Mouse (Mus musculus): Measurements from ENCODE around the gene Gm4792.

The Gm4792 gene

DNA sequence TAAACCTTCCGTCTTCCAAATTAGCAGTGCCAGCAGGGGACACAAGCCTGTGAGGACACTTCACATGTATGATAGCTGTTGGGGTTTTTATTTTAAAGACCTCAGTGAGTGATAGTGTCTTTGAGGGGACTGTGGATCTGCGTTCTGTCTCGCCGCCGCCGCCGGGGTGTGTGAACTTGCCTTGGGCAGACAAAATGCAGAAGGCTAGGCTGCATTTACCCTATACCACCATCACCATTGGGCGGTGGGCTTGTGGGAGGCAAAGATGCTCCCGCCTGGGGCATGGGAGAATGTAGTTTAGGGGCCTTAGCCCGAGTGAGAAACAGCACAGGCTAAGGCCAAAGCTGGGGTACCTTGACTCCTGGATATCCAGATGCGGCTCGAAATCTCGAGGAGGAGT is 35.9 kb downstream of the Gm4792 start:
- H3K4me1 ChIP-seq (replicated peaks; ENCODE audit: low read depth, low read length), result peaks cover 14% of the 10 kb centered on the region
- no peaks in the 10 kb centered on the region for H3K9me3 ChIP-seq (ENCODE audit: low read length)
- H3K36me3 ChIP-seq (ENCODE audit: insufficient read depth, low read length), result no peaks in the 10 kb centered on the region
- H3K4me3 ChIP-seq (replicated peaks; ENCODE audit: low read length), result peak overlapping the region; percentile 70
- no peaks in the 10 kb centered on the region for H3K27me3 ChIP-seq (ENCODE audit: insufficient read depth, low read length)
- TF ChIP-seq POU5F1 (IDR thresholded peaks at IDR 0.05; ENCODE audit: borderline replicate concordance, low read length) (no peak), CTCF (conservative IDR thresholded peaks at IDR 0.05; ENCODE audit: low read length) (no peak)

DNA sequence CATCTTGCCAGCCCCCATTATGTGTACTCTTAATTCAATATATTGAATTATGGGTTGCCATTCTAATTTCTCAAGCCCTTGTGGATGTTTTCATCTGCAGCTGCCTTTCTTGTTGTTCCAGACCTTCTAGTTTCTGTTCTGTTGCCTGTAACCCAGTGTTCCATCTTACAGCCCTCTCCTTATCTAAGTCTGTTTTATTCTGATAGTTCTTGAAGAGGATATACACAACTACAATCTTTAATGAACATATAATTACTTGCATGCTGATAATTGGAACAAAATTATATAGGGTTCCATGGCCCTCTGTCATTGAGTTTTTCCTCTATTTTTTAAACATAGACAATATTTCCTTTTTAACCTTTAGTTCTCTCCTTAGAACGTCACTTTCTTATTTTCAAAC is 38.0 kb downstream of the Gm4792 start:
- no peaks in the 10 kb centered on the region for H3K36me3 ChIP-seq (ENCODE audit: insufficient read depth, low read length)
- H3K27me3 ChIP-seq (ENCODE audit: insufficient read depth, low read length), result no peaks in the 10 kb centered on the region
- TF ChIP-seq CTCF (conservative IDR thresholded peaks at IDR 0.05; ENCODE audit: low read length), result no peak
- TF ChIP-seq POU5F1 (IDR thresholded peaks at IDR 0.05; ENCODE audit: borderline replicate concordance, low read length), result no peak
- no peak for TF ChIP-seq NANOG (IDR thresholded peaks at IDR 0.05; ENCODE audit: borderline replicate concordance, low read length)

DNA sequence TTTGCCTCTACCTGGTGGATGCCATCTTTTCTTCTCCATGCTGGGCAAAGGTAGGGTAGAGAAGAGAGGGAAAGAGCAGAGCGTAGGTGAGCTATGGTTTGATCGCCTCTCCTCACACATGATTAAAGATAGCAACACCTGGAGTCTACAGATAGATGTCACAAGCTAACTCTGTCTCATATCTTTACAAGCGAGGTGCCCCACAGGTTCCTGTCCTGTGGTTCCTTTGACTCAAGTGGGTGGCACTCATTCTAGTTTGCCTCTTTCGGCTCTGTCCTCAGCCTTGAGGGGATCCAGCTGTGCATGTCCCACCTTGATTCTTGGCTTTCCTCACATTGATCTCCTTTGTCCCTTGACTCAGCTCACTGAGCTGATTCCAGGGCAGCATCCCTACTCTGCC is 42.0 kb downstream of the Gm4792 start:
- TF ChIP-seq CTCF (conservative IDR thresholded peaks at IDR 0.05; ENCODE audit: low read length), result no peak
- no peak for TF ChIP-seq NANOG (IDR thresholded peaks at IDR 0.05; ENCODE audit: borderline replicate concordance, low read length)
- no peak for TF ChIP-seq POU5F1 (IDR thresholded peaks at IDR 0.05; ENCODE audit: borderline replicate concordance, low read length)
- no peaks in the 10 kb centered on the region for H3K27me3 ChIP-seq (ENCODE audit: insufficient read depth, low read length)

More for the DNA sequence above, 38.0 kb downstream of the Gm4792 start:
- H3K4me3 ChIP-seq (replicated peaks; ENCODE audit: low read length), result no peak overlapping the region
- no peaks in the 10 kb centered on the region for H3K9me3 ChIP-seq (ENCODE audit: low read length)
- H3K4me1 ChIP-seq (replicated peaks; ENCODE audit: low read depth, low read length), result peaks cover 14% of the 10 kb centered on the region

DNA sequence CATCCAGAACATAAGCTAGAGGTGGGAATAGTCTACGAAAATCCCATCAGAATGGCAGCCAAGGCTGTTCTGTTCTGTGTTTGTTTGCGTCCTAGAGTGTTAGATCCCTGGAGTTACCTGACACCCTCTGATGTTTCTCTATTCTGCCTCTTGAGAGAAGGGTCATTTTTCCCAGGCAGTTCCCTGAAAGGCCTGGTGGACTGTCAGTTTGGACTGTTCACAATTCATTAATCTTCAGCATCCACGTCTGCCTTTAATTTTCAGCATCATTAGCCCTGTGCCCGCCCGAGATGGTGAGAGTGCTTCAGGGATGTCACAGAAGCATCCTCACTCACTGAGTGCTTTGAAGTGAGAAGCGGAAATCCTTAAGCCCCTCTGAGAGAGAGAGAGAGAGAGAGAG is 42.8 kb downstream of the Gm4792 start:
- Histone ChIP-seq H3K9me3 (ENCODE audit: low read length) (no peaks in the 10 kb centered on the region), H3K36me3 (ENCODE audit: insufficient read depth, low read length) (no peaks in the 10 kb centered on the region), H3K4me3 (replicated peaks; ENCODE audit: low read length) (no peak overlapping the region), H3K27me3 (ENCODE audit: insufficient read depth, low read length) (no peaks in the 10 kb centered on the region), H3K4me1 (replicated peaks; ENCODE audit: low read depth, low read length) (no peaks in the 10 kb centered on the region)
- TF ChIP-seq NANOG (IDR thresholded peaks at IDR 0.05; ENCODE audit: borderline replicate concordance, low read length), result no peak
- no peak for TF ChIP-seq POU5F1 (IDR thresholded peaks at IDR 0.05; ENCODE audit: borderline replicate concordance, low read length)
- no peak for TF ChIP-seq CTCF (conservative IDR thresholded peaks at IDR 0.05; ENCODE audit: low read length)

More for the DNA sequence above, 42.0 kb downstream of the Gm4792 start:
- Histone ChIP-seq H3K4me3 (replicated peaks; ENCODE audit: low read length) (no peak overlapping the region), H3K36me3 (ENCODE audit: insufficient read depth, low read length) (no peaks in the 10 kb centered on the region), H3K9me3 (ENCODE audit: low read length) (no peaks in the 10 kb centered on the region), H3K4me1 (replicated peaks; ENCODE audit: low read depth, low read length) (no peaks in the 10 kb centered on the region)

DNA sequence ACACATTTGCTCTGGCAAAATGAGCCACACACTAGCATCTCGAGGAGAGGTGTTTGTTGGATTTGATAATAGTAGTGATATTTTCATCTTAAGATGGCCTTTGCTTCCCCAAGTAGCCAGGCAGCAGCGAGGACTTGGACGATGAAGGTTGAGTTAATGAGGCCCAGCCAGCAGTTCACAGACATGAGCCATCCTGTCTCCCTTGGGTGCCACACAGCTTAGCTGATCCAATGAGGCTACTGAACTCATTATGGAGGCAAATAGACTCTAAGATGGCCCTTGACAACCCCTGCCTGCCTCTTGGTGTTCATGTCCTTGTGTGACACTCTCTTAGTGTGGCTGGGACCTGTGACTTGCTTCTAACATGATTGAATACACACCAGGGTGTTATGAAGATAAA is 43.7 kb downstream of the Gm4792 start:
- no peak for TF ChIP-seq POU5F1 (IDR thresholded peaks at IDR 0.05; ENCODE audit: borderline replicate concordance, low read length)
- no peak for TF ChIP-seq CTCF (conservative IDR thresholded peaks at IDR 0.05; ENCODE audit: low read length)
- no peak for TF ChIP-seq NANOG (IDR thresholded peaks at IDR 0.05; ENCODE audit: borderline replicate concordance, low read length)
- no peaks in the 10 kb centered on the region for H3K27me3 ChIP-seq (ENCODE audit: insufficient read depth, low read length)
- no peaks in the 10 kb centered on the region; the same call in 1 of the 2 replicates for H3K4me1 ChIP-seq (replicated peaks; ENCODE audit: low read depth, low read length)
- H3K36me3 ChIP-seq (ENCODE audit: insufficient read depth, low read length), result no peaks in the 10 kb centered on the region
- no peaks in the 10 kb centered on the region for H3K9me3 ChIP-seq (ENCODE audit: low read length)
- H3K4me3 ChIP-seq (replicated peaks; ENCODE audit: low read length), result no peak overlapping the region

DNA sequence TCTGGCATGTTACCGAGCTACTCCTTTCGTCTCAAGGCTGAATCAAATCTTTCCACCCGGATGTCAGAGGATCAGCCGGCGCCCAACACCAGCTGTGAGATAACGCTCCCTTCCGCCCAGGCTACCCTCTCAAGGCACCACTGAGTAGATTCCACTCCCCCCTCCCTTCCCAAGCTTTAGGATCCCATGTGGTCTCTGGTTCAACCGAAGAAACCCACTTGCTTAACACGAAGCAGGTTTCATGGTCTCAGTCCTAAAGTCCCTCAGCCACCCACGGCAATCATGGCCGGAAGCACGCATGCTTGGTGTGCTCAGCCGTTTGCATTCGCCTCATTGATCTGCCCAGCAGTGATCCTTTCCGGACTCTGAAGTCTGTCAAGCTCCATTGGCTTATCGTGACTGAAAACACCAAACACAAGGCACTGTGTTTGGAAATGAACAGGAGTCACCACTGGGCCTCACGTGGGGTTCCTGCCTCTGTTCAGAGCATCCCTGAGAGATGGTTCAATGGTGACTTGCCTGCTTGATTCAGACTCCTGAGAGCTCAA is 45.2 kb downstream of the Gm4792 start:
- TF ChIP-seq CTCF (conservative IDR thresholded peaks at IDR 0.05; ENCODE audit: low read length) (no peak), NANOG (IDR thresholded peaks at IDR 0.05; ENCODE audit: borderline replicate concordance, low read length) (no peak), POU5F1 (IDR thresholded peaks at IDR 0.05; ENCODE audit: borderline replicate concordance, low read length) (no peak)
- no peaks in the 10 kb centered on the region for H3K9me3 ChIP-seq (ENCODE audit: low read length)
- H3K27me3 ChIP-seq (ENCODE audit: insufficient read depth, low read length), result no peaks in the 10 kb centered on the region
- no peaks in the 10 kb centered on the region; the same call in 1 of the 2 replicates for H3K4me1 ChIP-seq (replicated peaks; ENCODE audit: low read depth, low read length)
- no peaks in the 10 kb centered on the region for H3K36me3 ChIP-seq (ENCODE audit: insufficient read depth, low read length)
- no peak overlapping the region for H3K4me3 ChIP-seq (replicated peaks; ENCODE audit: low read length)

DNA sequence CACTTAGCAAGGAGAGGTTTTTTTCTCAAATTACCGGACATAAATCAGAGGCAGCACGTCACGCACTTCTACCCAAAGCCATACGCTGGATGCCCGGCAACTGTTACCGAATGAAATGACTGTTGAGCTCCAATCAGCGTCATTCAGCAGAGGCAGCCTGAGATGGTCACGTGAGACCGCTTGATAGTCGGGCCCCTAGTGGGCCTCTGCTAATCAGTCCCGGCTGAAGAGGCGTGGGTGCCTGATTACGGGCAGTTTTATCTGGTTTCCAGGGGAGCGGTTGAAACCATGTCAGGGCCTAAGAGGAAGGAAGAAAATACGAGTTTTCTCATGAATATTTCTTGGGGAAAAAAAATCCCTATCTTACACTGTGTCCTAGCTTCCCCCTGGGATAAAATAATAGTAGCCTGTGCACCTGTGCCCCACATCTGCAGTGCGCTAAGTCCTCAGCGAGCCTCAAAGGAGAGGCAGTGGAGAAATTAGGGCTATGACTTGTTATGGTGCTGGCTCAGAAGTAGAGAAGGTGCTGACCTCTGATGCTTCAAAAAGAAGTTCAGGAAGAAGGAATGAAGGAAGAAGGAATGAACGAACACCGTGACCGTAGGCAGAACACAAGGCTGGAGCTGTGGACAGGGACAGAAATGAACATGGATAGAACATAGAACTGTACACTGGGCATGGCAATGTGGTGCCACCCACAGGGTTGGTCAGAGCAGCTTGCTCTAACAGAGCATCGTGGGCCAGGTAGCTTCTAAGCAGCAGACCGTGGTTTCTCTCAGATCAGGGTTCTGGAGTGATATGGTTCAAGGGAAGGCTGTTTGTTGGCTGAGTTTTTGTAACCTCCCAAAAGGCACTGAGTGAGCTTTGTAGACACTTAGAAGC is 48.7 kb downstream of the Gm4792 start:
- Histone ChIP-seq H3K9me3 (ENCODE audit: low read length) (no peaks in the 10 kb centered on the region), H3K4me3 (replicated peaks; ENCODE audit: low read length) (no peak overlapping the region), H3K4me1 (replicated peaks; ENCODE audit: low read depth, low read length) (no peaks in the 10 kb centered on the region; the same call in 1 of the 2 replicates), H3K36me3 (ENCODE audit: insufficient read depth, low read length) (no peaks in the 10 kb centered on the region), H3K27me3 (ENCODE audit: insufficient read depth, low read length) (no peaks in the 10 kb centered on the region)
- TF ChIP-seq NANOG (IDR thresholded peaks at IDR 0.05; ENCODE audit: borderline replicate concordance, low read length), result no peak
- no peak for TF ChIP-seq CTCF (conservative IDR thresholded peaks at IDR 0.05; ENCODE audit: low read length)
- TF ChIP-seq POU5F1 (IDR thresholded peaks at IDR 0.05; ENCODE audit: borderline replicate concordance, low read length), result no peak

DNA sequence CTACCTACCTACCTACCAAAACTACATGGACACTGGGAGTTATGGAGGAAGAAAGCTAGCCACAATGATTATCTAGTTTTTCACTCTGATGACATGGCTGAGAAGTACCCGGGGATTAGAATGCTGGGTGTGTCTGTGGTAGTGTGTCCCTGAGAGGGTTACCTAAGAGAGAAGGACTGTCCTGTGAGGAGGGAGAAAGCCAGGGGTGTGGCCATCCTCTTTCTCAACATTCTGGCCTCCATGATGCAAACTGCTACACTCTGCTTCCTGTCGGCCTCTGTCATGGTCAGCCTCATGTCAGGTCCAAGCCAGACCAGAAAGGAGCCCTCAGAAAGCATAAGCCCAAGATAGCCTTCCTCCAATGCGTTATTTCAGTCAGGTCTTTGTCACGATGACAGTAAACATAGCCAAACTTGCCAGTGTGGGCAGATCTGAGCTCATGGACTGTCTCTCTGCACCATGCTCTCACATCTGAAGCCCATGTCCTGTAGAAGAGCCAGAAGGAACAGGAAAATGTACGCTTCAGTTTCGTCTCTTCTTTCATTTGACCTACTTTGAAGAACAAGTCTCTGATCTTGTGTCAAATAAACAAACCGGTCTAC is 50.7 kb downstream of the Gm4792 start:
- H3K36me3 ChIP-seq (ENCODE audit: insufficient read depth, low read length), result no peaks in the 10 kb centered on the region
- H3K4me1 ChIP-seq (replicated peaks; ENCODE audit: low read depth, low read length), result no peaks in the 10 kb centered on the region; the same call in 1 of the 2 replicates
- H3K27me3 ChIP-seq (ENCODE audit: insufficient read depth, low read length), result no peaks in the 10 kb centered on the region
- no peak for TF ChIP-seq POU5F1 (IDR thresholded peaks at IDR 0.05; ENCODE audit: borderline replicate concordance, low read length)
- TF ChIP-seq NANOG (IDR thresholded peaks at IDR 0.05; ENCODE audit: borderline replicate concordance, low read length), result no peak
- no peak for TF ChIP-seq CTCF (conservative IDR thresholded peaks at IDR 0.05; ENCODE audit: low read length)
- no peaks in the 10 kb centered on the region for H3K9me3 ChIP-seq (ENCODE audit: low read length)
- H3K4me3 ChIP-seq (replicated peaks; ENCODE audit: low read length), result no peak overlapping the region

Measured in E14TG2a.4 (cell line).